Mouse (Mus musculus) kidney, adult 9 months (tissue): ENCODE data around the gene Ckmt2.
A peak's percentile ranks its signal among the peaks of the same experiment; 100 is the strongest.

Experiments used
- DNase-seq: peaks from one replicate; pipeline ENCODE4 v3.0.0; 2022

Gene Ckmt2

DNA sequence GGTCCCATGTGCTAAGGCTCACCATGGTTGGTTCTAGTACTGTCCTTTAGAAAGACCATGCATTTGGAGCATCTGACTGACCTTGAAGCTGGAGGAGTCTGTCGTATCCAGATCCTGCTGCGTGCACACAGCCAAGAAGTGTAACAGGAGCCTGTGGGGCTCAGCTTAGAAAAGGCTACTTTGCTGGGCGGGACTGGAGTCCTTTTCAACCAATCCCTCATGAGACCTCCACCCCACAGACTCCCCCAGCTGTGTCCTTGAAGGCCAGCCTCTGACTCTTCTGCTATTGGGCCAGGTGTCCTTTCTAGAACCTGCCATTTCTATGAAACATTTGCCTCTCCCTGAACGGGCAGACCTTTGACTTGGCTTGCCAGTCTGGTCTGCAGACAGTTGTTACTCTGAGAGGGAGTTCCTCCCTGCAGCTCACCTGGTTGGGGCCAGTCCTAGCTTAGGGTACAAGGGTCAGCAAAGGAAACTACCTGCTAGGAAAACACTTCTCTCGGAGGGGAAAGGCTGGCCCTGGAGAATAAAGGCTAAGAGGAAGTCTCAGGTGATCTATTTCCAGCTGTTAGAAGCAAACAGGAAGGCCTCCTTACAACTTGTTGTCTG lies at the start of gene Ckmt2:
Ckmt2 (minus strand) TSS at position 145 of the 609 bp plus-strand sequence.
- peak; percentile 21 for DNase-seq

DNA sequence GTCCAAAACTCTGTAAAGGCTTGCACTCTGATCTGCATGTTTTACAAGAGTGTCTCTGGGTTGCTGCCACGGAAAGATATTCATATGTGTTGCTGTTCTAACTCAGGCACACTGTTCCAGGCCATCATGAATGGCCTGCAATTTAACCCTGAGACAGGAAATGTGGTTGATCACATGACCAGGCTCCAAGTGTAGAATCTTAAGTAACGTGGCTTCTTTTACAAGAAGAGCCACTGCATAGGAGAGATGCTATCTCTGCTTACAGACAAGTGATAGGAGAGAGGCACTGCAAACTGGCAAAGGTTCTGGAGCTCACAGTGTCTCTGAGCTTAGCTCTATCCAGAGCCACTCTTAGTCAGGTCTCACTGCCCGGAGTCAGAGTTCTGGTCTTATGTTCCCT lies 44.3 kb upstream of the Ckmt2 start:
- no peak for DNase-seq

DNA sequence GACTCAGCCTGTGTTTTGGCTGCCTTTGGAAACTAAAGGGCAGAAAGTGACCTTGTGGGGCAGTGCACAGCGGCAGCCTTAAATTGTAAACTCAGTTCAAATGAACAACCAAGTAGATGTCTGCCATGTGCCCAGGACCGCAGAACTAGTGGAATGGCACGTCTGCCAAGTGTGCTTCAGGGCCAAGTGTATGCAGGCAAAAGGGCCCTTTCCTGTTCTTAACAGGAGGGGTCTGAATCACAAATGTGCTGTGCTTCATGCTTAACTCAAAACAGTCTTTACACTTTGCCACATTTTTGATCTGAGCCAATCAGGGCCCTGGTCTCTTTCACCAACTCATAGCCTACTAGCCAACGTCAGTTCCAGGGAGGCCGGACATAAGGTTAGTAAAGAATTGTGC lies 42.1 kb upstream of the Ckmt2 start:
- peak; percentile 8 for DNase-seq

DNA sequence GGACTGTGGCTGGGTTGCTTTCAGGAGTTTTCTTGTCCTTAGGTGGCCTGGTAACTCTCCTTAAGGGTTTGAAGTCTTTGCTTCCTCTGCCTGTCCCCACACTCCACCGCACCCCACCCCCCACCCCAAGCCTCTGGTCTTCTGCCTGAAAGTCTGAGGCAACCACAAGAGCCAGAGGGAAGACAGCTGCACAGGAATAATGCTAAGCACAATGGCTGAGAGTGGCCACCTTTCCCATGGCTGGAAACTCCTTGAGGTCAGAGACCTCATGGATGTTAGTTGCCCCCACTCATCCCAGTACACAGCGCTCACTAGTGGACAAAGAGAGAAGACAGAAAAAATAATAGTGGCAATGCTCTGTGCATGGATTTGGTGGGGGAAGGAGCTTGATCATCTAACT lies 41.1 kb upstream of the Ckmt2 start:
- DNase-seq: no peak

DNA sequence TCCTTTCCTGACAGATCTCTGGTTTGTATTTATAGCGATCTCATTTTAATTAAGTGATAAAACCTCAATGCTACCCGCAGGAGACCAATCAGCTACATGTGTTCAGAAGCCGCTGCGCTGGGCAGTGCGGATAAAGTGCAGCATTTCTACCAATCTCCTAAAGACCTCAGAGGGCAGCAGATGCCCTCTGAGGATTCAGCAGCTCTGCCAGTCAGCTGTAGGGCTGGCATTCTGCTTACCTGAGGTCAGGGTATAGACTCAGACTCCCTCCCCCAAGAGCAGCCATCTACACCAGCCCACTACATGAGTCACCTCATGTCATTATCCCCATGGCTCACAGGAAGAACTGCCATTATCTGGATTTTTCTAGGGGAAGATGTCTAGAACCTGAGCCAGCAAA lies 39.6 kb upstream of the Ckmt2 start:
- DNase-seq: no peak

DNA sequence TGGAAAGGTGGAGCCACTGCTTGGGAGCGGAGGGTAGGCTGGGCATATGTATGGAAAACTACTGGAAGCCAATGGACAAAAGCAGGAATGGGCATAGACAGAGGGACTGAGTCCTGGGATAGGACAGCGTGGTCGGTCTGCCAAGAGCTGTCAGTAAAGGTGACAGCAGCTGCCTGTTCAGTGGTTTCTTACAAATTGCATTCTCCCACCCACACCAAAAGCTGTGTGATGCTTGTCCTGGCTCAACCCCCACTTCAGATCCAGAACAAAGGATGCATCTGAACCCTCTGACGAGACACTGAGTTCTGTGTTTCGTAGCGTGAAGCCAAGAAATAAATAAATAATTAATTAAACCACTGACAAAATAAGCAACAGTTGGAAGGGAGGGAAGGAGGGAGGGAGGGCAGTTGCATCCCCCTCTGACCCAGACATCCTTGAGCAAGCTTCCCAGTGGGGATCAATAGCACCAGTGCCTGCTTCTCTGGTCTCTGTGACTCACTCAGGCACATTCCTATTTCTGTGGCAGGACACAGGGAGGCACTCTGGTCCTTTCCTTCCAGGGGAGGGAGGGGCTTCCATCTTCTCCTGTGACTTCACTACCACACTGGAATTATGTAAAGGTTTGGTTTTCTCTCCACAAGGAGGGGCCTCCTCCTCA lies 39.0 kb upstream of the Ckmt2 start:
- DNase-seq: no peak

DNA sequence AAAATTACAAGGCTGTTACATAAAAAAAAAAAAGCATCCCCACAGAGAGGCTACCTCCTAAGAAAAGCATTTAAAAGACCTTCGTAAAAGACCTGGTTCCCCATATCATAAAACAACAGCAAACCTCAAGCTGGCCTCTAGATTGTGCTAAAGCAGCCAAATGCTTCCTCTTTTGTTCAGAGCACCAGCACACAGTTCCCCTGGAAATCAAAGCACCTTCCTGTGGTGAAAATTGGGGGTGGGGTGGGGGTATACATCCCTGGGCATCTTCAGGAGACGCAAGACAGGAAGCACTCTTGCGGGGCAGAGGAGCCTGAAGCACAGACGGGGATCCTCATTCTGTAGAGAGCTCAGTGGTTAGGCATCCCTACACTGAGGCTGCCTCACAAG lies 38.5 kb upstream of the Ckmt2 start:
- no peak for DNase-seq

DNA sequence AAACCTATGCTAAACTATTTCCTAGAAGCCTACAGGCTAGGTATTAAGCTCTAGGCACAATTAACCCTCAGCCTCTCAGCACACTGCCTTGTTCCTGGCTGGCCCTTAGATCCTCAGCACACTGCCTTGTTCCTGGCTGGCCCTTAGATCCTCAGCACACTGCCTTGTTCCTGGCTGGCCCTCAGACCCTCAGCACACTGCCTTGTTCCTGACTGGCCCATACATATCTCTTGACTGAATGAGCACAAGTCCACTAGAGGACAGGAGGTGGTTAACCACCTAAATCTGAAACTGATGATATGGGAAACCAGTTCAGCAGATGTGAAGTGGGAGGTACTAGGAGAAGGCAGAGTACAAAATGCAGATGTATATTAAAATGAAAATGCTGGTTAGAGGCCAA lies 35.0 kb upstream of the Ckmt2 start:
- DNase-seq: no peak

DNA sequence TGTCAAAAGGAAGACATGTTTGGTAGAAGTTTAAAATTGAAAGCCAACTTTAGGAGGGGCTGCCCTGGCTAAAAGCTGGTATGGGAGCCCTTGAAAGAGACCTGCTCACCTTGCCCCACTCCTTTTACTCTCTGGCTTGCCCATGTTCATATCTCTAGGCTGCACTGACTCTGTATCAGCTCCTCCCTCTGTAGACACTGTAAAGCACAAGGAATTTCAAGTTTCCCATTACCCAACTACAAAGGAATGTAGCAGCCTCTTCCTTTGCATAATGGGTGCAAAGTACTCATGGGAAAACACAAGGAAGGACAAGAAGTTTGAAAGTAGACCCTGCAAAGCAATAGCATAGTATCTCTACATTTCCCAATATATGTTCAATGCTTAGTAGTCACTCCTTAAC lies 34.5 kb upstream of the Ckmt2 start:
- peak; percentile 49 for DNase-seq

DNA sequence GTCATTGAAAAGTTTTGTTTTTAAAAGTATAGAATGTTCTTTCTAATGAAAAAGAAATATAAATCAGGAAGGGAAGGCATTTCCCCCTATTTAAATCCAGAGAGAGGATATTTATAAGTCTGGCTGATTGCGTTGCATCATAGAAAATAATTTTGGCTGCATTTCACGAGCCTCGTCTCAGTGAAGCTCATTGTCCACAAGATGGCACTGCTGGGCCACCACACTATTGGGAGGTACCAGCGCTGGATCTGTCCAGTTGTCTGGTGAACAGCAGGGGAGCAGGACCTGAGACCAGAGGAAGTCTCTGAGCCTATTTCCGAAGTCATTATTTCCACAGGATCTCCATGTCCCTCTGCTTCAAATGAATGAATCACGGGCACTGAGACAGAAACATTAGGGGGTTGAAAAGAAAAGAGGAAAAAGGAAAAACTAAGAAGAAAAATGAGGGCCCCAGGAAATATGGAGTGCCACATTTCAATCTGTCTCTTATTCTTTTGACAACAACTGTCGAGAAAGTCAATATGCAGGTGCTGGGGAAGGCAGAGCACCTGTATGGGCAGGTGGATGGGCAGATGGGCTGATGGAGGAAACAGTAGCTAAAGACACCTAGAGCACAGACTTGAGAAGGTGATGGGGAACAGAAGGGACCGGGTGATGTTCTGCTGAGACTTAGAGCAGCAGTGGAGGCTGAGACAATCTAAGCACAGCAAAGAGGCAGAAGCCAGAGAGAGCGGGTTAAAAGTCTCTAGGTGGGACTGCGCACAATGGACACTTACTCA lies 31.7 kb upstream of the Ckmt2 start:
- peak; percentile 85 for DNase-seq

DNA sequence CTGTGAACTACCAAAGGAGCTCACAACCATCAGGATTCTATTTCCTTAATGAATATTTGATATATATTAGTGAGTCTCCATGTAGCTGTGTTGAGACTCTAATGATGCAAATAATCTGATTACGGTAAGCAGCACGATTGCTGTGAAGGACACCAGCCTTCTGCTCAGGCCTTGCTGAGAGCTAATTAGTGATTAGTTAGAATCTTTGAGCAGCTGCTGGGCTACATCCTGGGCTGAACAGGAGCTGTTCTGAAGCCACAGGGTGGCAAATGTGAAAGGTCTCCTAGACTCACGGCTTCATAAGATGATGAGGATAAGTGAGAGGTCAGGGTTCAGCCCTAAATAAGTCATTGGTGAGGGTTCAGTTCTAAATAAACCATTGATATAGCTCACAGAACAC lies 29.7 kb upstream of the Ckmt2 start:
- no peak for DNase-seq

DNA sequence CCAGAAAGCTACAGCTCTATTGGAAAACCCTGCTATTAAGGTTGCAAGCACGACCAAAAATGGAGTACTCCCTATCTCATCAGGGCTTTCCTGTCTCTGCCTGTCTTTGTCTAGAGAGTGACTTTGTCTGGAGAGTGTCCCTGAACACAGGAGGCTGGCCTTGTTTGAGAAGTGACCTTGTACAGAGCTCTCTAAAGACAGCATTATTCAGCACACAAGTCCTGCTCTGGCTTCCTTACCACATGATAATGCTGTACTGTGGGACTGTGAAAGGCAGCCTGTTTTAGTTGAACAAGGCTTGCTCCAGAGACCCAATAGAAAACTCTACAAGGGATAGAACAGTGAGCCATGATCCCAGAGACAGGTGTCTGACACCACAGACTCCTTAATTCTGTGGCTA lies 19.8 kb upstream of the Ckmt2 start:
- DNase-seq: no peak

DNA sequence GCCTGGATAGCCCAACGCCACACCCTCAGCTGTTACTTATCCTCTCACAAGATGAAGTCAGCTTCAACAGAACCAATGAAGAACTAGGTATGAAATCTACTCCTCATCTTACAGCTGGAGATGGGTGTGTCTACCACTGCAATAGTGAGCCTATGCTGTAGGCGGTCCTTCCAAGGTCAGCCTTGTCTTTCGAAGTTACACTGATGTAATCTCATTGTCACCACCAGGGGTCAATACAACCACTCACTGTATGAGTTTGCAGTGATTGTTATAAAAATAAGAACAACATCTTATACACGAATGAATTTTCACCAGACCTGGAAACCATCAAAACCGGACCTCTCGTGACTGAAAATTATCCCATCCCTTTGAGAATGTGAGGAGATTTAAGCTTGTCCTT lies 16.4 kb upstream of the Ckmt2 start:
- DNase-seq: peak; percentile 33

DNA sequence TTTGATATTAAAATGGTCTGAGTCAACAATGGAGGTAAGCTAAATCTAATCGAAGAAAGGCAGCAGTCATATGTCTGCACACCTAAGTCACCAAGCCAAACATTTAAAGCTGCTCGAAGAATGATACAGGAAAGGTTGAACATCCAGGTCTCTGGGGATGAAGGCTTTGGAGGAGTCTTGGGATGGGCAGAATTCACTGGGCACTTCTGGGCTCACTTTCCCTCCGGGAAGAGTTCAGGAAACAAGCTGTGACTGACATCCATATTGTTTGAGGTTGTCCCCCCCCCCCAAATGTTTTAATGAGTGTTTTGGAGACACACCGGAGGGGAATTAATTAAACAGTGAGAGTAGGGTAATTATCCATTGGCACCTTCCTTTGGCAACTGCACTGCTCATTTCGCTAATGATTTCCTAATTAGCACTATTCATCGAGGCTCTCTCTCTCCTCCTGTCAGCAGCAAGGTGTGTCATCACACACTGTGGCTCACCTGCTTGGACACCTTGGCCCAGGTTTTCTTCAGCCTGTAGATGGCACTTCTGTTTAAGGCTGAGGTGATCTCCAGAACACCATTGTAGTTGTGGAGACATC lies 13.4 kb upstream of the Ckmt2 start:
- DNase-seq: no peak

DNA sequence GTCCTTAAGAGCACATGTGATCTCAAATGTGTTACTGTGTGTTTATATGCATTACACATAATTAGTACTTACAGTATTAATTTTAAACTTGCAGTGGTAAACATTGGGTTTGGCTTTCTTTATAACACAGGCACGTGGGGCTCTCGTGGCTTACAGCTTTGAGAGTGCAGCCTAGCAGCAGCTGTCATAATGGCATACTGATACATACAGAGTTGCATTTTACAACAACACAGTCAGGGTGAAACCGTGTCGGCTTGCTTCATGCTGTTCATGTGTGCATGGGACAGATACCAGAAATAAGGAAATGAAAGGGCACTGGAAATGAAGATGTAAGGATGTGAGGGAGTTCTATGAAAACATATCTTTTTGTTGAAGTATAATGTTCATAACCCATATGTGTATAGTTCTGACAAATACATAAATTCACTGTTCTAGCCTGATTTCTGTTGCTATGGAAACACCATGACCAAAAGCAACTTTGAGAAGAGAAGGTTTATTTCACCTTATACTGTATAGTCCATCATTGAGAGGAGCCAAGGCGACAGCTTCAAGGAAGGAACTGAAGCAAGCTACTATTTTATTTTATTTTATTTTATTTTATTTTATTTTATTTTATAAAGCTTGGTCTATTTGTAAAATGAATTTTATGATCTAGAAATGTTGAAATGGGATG lies 8.2 kb upstream of the Ckmt2 start:
- DNase-seq: no peak

DNA sequence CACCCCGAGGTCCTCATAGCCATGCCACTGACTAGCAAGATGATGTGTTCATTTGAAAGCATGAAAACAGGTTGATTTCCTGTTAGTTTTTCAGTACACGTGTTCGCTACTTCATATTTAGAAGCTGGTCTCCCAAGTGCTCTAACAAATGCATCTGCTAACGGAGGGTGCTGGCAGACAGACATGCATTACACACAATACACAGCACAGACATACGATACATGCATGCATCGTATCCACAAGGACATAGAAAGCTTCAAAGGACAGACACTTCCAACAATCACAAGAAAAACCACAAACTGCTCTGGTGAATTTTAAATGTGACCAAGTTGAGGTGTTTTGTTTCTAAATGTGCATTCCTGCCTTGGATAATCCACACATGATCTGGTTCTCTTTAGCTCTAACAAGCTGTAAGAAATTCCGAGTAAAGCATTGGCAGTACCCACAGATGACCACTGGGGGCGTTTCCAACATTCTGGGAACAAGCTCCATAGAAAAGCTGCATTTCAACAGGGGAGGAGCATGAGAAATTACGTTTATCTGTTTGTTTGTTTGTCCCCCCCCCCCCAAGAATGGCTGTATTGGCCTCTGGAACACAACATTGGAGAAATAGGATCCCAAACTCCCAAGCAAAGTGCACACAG lies 5.3 kb upstream of the Ckmt2 start:
- peak; percentile 53 for DNase-seq

DNA sequence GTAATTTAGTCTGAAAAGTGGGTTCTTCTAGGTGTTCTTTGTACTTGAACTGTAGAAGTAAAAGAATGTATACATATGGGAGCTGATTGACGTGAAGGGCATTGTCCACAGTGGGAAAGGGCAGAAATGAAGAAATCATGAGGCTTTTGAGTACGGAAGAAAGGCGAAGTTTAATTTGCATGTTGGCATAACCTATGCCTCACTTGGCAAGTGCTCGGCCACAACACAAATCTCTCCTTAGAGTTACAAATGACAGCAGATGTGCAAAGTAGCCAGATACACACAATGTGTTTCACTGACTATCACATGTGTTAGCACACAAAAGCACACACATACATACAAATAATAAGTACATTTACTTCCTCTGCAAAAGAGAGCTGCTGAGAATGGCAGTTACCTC lies 3.6 kb upstream of the Ckmt2 start:
- no peak for DNase-seq

DNA sequence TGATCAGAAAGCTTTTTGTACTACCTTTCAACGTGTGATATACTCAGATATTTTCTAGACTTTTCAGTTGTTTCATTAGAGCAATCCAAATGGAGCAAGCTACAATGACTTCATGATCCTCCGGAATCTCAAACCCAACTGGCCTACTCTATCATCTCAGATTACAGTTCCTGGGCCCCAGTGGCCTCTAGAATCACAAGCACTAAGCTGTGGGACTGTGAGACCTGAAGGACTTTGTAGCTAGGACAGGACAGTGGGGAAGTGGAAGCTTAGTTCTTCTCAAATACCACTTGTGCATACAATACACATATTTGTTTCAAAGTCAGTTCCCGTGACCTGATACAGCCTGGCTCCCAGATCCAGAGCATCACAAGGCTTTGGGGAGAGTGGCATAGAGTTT lies 1.3 kb upstream of the Ckmt2 start:
- no peak for DNase-seq

DNA sequence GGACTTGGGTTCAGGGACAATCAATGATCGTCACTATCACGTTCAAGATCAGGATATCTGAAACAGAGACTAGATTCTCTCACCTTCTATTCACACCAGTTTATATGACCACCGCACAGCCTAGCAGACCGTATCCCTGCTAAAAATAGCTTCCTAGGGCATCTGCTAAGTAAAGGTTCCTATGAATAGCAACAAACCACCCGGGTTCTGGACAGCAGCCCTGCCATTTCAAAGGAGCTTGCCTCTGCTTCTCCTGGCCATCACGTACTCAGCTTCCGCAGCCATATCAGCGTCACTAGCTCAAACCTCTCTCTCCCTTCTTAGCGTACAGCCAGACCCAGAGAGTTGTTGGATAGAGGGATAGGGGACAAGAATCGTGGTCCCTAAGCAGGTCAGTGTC lies 665 bp upstream of the Ckmt2 start:
- no peak for DNase-seq

DNA sequence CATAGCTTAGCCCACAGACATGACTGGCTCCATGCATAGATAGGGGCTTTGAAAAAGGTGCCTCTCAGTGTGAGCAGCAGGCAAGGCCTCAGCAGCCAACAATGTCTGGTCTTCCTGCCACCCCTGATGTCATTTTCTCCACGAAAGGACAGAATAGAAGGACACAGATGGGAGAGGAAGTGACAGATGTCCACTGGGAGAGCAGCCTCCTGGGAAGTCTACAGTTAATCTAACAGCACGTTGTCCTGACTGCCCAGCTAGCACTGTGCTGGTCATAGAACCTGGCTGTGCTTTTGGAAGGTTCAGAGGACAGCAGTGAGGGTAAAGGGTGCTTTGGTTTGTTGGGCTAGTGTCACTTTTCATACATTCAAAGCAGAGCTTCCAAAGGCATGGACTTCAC lies 1.1 kb downstream of the Ckmt2 start:
- DNase-seq: no peak

DNA sequence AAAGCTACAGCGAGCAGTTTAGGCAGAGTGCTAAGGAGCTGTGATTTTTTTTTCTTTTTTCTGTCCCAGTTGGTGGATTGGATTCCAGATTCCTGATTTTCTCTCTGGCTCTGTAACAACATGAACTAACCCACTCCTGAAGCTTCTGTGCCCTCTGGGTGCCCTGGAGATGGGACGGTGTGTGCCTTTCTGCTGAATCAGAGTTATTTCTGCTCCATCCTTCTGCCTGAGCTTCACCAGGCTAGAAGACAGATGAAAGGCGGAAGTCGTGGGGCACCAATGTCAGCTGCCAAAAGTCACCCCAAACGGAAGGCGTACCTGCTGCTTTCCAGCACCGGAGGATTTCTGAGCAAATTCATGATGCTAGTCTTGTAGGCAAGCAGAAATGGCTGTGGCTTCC lies 2.1 kb downstream of the Ckmt2 start:
- DNase-seq: no peak

DNA sequence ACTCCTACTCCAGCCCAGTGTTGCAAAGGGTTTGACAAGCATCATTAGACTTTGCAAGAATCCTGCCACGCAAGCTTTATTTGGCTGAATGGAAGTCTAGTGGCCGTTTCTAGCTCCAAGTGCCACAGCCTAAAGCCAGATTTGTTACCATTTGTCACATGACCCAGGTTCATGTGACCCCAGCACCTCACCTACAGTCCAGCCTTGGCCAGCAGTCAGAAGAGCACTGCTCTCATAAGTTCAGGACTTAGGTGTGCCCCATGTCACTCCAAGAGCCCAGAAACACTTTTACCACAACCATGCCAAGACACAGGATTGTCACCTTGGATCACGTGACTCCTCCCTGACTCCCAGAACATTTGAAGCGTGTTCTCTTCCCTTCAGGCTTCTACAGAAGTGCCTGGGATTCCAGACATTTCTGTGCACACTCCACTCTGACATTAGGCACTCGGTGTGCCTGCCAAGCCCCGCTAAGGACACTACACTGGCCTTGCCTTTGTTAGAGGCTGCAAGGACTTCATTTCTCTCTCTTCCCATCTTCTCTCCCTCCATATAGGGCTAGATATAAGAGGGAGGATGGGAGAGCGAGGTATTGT lies 2.9 kb downstream of the Ckmt2 start:
- DNase-seq: no peak

DNA sequence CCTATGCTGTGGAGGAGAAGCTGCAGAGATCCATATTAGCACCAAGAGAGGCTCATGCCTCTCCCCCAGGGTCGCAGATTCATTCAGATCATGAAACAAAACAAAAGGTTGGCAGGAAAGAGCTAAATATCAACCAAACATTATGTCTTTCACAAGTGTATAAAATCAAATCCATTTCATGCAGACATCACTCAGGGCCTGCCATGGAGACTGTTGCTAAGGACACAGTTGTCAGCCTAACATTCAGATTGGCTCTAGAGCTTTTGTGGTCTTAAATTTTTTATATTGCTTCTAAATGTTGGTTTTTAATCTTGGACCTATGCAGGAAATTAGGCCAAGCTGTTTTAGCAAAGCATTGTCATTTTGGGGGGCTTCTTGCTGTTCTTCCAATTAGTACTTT lies 8.1 kb downstream of the Ckmt2 start:
- DNase-seq: no peak
